Mouse (Mus musculus): ENCODE results near the gene Dcdc2b. TPM values are rescaled to one million over a fixed set of nuclear protein-coding genes. Genes with fewer than 3 reads are reported as not detected.

The Dcdc2b gene
- polyA plus RNA-seq, 1 experiment from 2014 or later, result 3.0 TPM

- H3K9ac ChIP-seq (ENCODE audit: low read length), result no peak overlapping the region
- no peak overlapping the region for H3K4me2 ChIP-seq (ENCODE audit: low read depth, low read length)
- H3K27me3 ChIP-seq (ENCODE audit: control insufficient read depth, insufficient read depth, low read length), result no peaks in the 10 kb centered on the region
- ATAC-seq (ENCODE audit: insufficient read depth, low FRiP score), result no peak
- no peak overlapping the region for H3K27ac ChIP-seq (ENCODE audit: low read length)
- H3K9me3 ChIP-seq (replicated peaks; ENCODE audit: control insufficient read depth, low read length), result no peaks in the 10 kb centered on the region
- no peak overlapping the region for H3K4me3 ChIP-seq (replicated peaks; ENCODE audit: low read length)
- H3K4me1 ChIP-seq (ENCODE audit: control insufficient read depth, insufficient read depth, low read length), result peaks cover 10% of the 10 kb centered on the region
- WGBS, result 92% methylated on average over 7 of the region's 7 CpGs
- 0 out of 2 replicates have a peak, but pooled peaks cover 4% of the 10 kb centered on the region for H3K36me3 ChIP-seq (ENCODE audit: control insufficient read depth, insufficient read depth, low read length)
Observed at GRCm38 (mm10) chr4:129617121-129617641, 3.1 kb upstream of the Dcdc2b start.

DNA sequence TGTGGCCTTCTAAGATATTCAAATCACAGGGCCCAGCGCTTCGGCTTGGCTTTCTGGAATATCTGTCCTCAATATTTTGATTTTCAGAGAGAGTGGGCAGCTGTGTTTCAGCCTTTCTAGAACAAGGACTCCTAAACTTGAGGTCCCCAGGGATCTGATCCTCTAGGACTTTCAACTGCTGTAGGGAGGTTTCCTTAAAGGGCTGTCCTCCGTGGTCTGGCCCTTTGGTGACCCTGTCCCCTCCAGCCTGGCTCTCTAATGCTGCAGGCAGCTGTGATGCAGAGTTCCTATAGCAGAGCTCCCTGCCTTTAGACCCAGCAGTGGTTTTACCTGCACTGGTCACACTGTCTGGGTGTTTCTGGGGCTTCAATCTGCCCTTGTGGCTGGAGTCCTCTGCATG is 2.6 kb upstream of the Dcdc2b start:
- Histone ChIP-seq H3K4me1 (ENCODE audit: control insufficient read depth, insufficient read depth, low read length) (peaks cover 10% of the 10 kb centered on the region), H3K4me2 (ENCODE audit: low read depth, low read length) (no peak overlapping the region), H3K27ac (ENCODE audit: low read length) (no peak overlapping the region), H3K9ac (ENCODE audit: low read length) (no peak overlapping the region), H3K27me3 (ENCODE audit: control insufficient read depth, insufficient read depth, low read length) (no peaks in the 10 kb centered on the region), H3K4me3 (replicated peaks; ENCODE audit: low read length) (no peak overlapping the region), H3K9me3 (replicated peaks; ENCODE audit: control insufficient read depth, low read length) (no peaks in the 10 kb centered on the region), H3K36me3 (ENCODE audit: control insufficient read depth, insufficient read depth, low read length) (0 out of 2 replicates have a peak, but pooled peaks cover 4% of the 10 kb centered on the region)
- ATAC-seq (ENCODE audit: insufficient read depth, low FRiP score), result no peak
- WGBS, result 92% methylated on average over 3 of the region's 3 CpGs

GRCm38 (mm10) chr4:129615801-129616290 is 1.8 kb upstream of the Dcdc2b start:
- H3K9me3 ChIP-seq (replicated peaks; ENCODE audit: control insufficient read depth, low read length), result no peaks in the 10 kb centered on the region
- H3K27me3 ChIP-seq (ENCODE audit: control insufficient read depth, insufficient read depth, low read length), result no peaks in the 10 kb centered on the region
- H3K27ac ChIP-seq (ENCODE audit: low read length), result no peak overlapping the region
- no peak overlapping the region for H3K4me3 ChIP-seq (replicated peaks; ENCODE audit: low read length)
- ATAC-seq (ENCODE audit: insufficient read depth, low FRiP score), result no peak
- H3K9ac ChIP-seq (ENCODE audit: low read length), result no peak overlapping the region
- no peak overlapping the region for H3K4me2 ChIP-seq (ENCODE audit: low read depth, low read length)
- WGBS, result 88% methylated on average over 9 of the region's 9 CpGs
- H3K36me3 ChIP-seq (ENCODE audit: control insufficient read depth, insufficient read depth, low read length), result 0 out of 2 replicates have a peak, but pooled peaks cover 4% of the 10 kb centered on the region
- H3K4me1 ChIP-seq (ENCODE audit: control insufficient read depth, insufficient read depth, low read length), result peaks cover 10% of the 10 kb centered on the region

DNA sequence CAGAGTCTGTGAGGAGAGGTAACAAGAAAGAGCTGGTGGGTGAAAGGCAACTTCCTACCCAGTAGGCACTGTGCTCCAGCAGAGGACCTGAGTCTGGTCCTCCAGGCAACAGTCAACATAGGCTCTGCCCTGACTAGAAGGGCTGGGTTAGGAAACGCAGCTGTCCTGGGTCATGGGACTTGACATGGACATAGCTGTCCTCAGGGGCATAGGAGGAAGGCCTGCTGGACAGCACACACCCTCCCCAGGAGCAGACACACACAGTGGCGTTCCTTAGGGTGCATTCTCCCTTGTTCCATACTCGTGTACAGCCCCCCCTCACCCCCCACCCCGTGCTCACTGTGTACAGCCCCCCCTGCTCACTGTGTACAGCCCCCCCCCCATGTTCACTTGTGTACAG is 3.6 kb downstream of the Dcdc2b start:
- no peak for ATAC-seq (ENCODE audit: insufficient read depth, low FRiP score)
- Histone ChIP-seq H3K4me2 (ENCODE audit: low read depth, low read length) (no peak overlapping the region), H3K4me3 (replicated peaks; ENCODE audit: low read length) (no peak overlapping the region), H3K36me3 (ENCODE audit: control insufficient read depth, insufficient read depth, low read length) (peaks cover 18% of the 10 kb centered on the region), H3K27me3 (ENCODE audit: control insufficient read depth, insufficient read depth, low read length) (no peaks in the 10 kb centered on the region), H3K9ac (ENCODE audit: low read length) (no peak overlapping the region), H3K9me3 (replicated peaks; ENCODE audit: control insufficient read depth, low read length) (no peaks in the 10 kb centered on the region), H3K27ac (ENCODE audit: low read length) (no peak overlapping the region), H3K4me1 (ENCODE audit: control insufficient read depth, insufficient read depth, low read length) (peaks cover 4% of the 10 kb centered on the region; the same call in 1 of the 2 replicates)
- WGBS, result 62% methylated on average over 4 of the region's 4 CpGs

- no peak for ATAC-seq (ENCODE audit: insufficient read depth, low FRiP score)
- peaks cover 21% of the 10 kb centered on the region for H3K36me3 ChIP-seq (ENCODE audit: control insufficient read depth, insufficient read depth, low read length)
- peaks cover 4% of the 10 kb centered on the region; the same call in 1 of the 2 replicates for H3K4me1 ChIP-seq (ENCODE audit: control insufficient read depth, insufficient read depth, low read length)
- 79% methylated on average over 4 of the region's 4 CpGs for WGBS
- no peak overlapping the region for H3K27ac ChIP-seq (ENCODE audit: low read length)
- no peaks in the 10 kb centered on the region for H3K27me3 ChIP-seq (ENCODE audit: control insufficient read depth, insufficient read depth, low read length)
- H3K4me2 ChIP-seq (ENCODE audit: low read depth, low read length), result no peak overlapping the region
- no peak overlapping the region for H3K4me3 ChIP-seq (replicated peaks; ENCODE audit: low read length)
- no peaks in the 10 kb centered on the region for H3K9me3 ChIP-seq (replicated peaks; ENCODE audit: control insufficient read depth, low read length)
- no peak overlapping the region; the same call in 1 of the 2 replicates for H3K9ac ChIP-seq (ENCODE audit: low read length)
Observed at GRCm38 (mm10) chr4:129610026-129610425, 4.0 kb downstream of the Dcdc2b start.

DNA sequence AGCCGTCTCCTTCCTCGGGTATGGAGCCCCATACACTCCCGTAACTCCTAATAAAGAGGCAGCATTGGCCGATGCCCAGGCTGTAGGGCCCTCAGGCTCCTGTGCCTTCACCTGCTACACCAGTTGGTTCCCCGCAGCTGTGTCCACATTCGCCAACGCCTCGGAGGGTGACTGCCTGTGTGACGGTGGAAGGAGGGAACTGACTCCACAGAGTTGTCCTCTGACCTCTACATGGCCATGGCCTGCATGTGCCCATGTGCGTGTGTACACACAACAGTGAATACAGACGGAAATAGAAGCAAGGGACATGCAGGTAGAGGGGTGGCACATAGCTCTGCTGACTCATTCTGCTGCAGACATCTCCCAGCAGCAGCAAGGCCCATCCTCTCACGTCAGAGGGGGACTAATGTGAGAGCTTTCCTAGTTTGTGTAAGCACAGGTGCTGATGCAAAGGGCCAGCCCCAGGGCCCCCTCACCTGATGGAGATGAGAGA is 4.9 kb downstream of the Dcdc2b start:
- Histone ChIP-seq H3K27me3 (ENCODE audit: control insufficient read depth, insufficient read depth, low read length) (no peaks in the 10 kb centered on the region), H3K9ac (ENCODE audit: low read length) (no peak overlapping the region), H3K4me3 (replicated peaks; ENCODE audit: low read length) (no peak overlapping the region), H3K36me3 (ENCODE audit: control insufficient read depth, insufficient read depth, low read length) (peaks cover 29% of the 10 kb centered on the region), H3K9me3 (replicated peaks; ENCODE audit: control insufficient read depth, low read length) (no peaks in the 10 kb centered on the region), H3K4me1 (ENCODE audit: control insufficient read depth, insufficient read depth, low read length) (peaks cover 4% of the 10 kb centered on the region; the same call in 1 of the 2 replicates), H3K27ac (ENCODE audit: low read length) (no peak overlapping the region; the same call in 1 of the 2 replicates), H3K4me2 (ENCODE audit: low read depth, low read length) (no peak overlapping the region)
- WGBS, result 78% methylated on average over 12 of the region's 12 CpGs
- 0 out of 2 replicates have a peak, but pooled peaks have one; percentile 5 for ATAC-seq (ENCODE audit: insufficient read depth, low FRiP score)

DNA sequence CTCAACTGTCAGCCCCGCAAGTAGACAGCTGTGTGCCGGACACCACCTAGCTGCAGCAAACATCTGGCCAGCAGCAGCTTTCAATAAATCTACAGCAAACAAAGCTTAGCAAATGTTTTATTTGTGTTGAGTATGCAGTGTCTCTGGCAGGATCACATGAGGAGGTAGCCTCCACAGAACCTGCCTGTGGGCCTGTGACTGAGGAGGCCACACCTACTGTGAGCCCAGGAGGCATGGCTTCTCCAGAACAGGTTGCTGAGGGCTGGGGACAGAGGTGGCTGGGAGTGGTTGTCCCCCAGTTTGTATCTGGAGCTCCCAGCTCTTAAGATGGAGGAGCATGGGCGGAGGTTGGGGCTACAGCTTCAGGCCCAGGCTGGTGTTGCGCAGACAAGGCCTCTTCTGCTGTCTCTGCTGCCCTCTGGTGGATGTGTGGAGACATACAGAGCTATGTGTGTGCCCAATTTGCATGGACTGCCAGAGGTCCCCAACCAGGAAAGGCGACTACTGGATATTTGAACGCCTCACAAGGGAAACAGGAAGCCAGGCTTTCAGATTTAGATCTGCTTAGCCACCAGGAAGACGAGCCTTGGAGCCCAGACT is 5.5 kb downstream of the Dcdc2b start:
- Histone ChIP-seq H3K36me3 (ENCODE audit: control insufficient read depth, insufficient read depth, low read length) (peaks cover 31% of the 10 kb centered on the region), H3K9me3 (replicated peaks; ENCODE audit: control insufficient read depth, low read length) (no peaks in the 10 kb centered on the region), H3K4me2 (ENCODE audit: low read depth, low read length) (no peak overlapping the region), H3K4me1 (ENCODE audit: control insufficient read depth, insufficient read depth, low read length) (peaks cover 4% of the 10 kb centered on the region; the same call in 1 of the 2 replicates), H3K9ac (ENCODE audit: low read length) (peak overlapping the region; percentile 42; the same call in 1 of the 2 replicates), H3K27ac (ENCODE audit: low read length) (no peak overlapping the region), H3K4me3 (replicated peaks; ENCODE audit: low read length) (no peak overlapping the region), H3K27me3 (ENCODE audit: control insufficient read depth, insufficient read depth, low read length) (no peaks in the 10 kb centered on the region)
- peak; percentile 87 for ATAC-seq (ENCODE audit: insufficient read depth, low FRiP score)
- 35% methylated on average over 7 of the region's 7 CpGs for WGBS

DNA sequence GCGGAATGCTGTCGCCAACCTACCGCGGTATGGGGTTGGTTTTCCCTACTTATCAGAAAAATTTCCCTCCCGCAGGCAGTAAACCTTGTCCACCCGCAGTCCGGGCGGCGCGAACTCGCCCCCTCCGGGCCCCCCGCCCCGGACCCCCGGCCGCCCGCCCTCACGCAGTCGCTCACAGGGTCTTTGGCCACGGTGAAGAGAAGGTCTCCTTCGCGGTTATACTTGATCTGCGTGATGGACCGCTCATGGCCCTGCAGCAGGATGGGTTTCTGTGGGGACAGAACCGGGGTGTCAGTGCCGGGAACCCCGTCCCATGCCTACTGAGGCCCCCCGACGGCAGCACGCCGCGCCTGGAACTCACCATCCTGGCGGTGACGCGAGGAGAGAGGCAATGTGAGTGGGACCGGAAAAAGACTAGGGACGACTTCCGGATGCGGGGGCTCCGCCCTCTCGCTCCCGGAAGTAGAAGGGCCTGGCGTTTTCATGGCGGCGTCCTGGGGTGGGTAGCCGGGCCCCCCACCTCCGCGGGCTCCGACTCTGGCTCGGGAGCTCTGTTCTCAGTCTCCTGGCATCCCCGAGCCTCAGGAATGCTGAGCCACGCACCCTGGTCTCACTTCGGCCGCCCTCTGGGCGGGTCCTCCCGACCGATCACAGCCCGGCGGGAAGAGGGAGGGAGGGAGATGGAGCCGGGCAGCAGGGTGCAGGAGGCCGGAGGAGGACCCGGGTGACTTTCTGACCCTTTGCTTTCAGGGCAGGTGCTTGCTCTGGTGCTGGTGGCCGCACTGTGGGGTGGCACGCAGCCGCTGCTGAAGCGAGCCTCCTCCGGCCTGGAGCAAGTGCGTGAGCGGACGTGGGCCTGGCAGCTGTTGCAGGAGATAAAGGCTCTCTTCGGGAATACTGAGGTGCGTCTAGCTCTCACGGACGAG is 13.6 kb downstream of the Dcdc2b start, which contains the start of the genes Eif3i and Tmem234:
Eif3i (minus strand) TSS at position 416 of the 926 bp plus-strand sequence.
Tmem234 (plus strand) TSS at position 436 of the 926 bp plus-strand sequence.
- Histone ChIP-seq H3K4me2 (ENCODE audit: low read depth, low read length) (peak within 1 kb of the TSS; percentile 89), H3K9ac (ENCODE audit: low read length) (peak within 1 kb of the TSS; percentile 98), H3K27me3 (ENCODE audit: control insufficient read depth, insufficient read depth, low read length) (no peaks in the 10 kb centered on the region), H3K4me1 (ENCODE audit: control insufficient read depth, insufficient read depth, low read length) (peaks cover 17% of the 10 kb centered on the region), H3K4me3 (replicated peaks; ENCODE audit: low read length) (peak within 1 kb of the TSS; percentile 98), H3K27ac (ENCODE audit: low read length) (peak within 1 kb of the TSS; percentile 67; the same call in 1 of the 2 replicates), H3K9me3 (replicated peaks; ENCODE audit: control insufficient read depth, low read length) (no peaks in the 10 kb centered on the region), H3K36me3 (ENCODE audit: control insufficient read depth, insufficient read depth, low read length) (peaks cover 13% of the 10 kb centered on the region; the same call in 1 of the 2 replicates)
- peak; percentile 89 for ATAC-seq (ENCODE audit: insufficient read depth, low FRiP score)
- under 1% methylated on average over 74 of the region's 74 CpGs for WGBS
